ENCODE assay signal across 18 mouse cellular contexts in genomic region chr10:77886007-77886747, GRCm38 (mm10). TPM values are rescaled to one million over a fixed set of nuclear protein-coding genes. Genes with fewer than 3 reads are reported as not detected.
A peak's percentile ranks its signal among the peaks of the same experiment; 100 is the strongest.
DNase-seq lines count a peak whose midpoint lies in the region; ATAC-seq and TF ChIP-seq lines count a peak whose summit lies in the region.
"Had no signal": no experiment of that assay in that cellular context is flagged by ENCODE, and none has a peak within 500 bp of the region (broad histone marks: within the 10 kb centered on the region; RNA-seq: fewer than 3 reads in every experiment).

No protein-coding gene starts in this region.

- H3K27me3 ChIP-seq in hindbrain, embryonic 10.5 days (ENCODE audit: insufficient read depth, poor library complexity, severe bottlenecking) = no peaks in the 10 kb centered on the region
- no peaks in the 10 kb centered on the region for H3K27me3 ChIP-seq in hindbrain, embryonic 13.5 days
- H3K27me3 ChIP-seq: embryonic facial prominence, embryonic 12.5 days; forebrain, embryonic 12.5 days; hindbrain, embryonic 15.5 days; limb, embryonic 13.5 days had no signal

- no peak overlapping the region for H3K27ac ChIP-seq in hindbrain, embryonic 10.5 days
- no peak overlapping the region for H3K27ac ChIP-seq in hindbrain, embryonic 13.5 days
- H3K27ac ChIP-seq: embryonic facial prominence, embryonic 12.5 days; forebrain, embryonic 12.5 days; hindbrain, embryonic 15.5 days; limb, embryonic 13.5 days had no signal

- DNase-seq in hindbrain, embryonic 10.5 days (ENCODE audit: low spot score) = peak; percentile 20
- no peak for DNase-seq in lung, adult 2 months
- DNase-seq in lung, postnatal 14 days = no peak
- peak; percentile 16 for DNase-seq in brain, adult 2 months (ENCODE audit: low read depth, low spot score)
- peak; percentile 43 for DNase-seq in mesoderm, embryonic 11.5 days (ENCODE audit: low read depth, low spot score)
- no peak for DNase-seq in B cell, adult 2 months
- DNase-seq in gastrocnemius, adult 8-10 months (ENCODE audit: low spot score in 2 of 2) = no peak
- DNase-seq: right cerebral cortex, adult 18-20 months had no signal

- H3K4me3 ChIP-seq in hindbrain, embryonic 10.5 days = no peak overlapping the region
- no peak overlapping the region for H3K4me3 ChIP-seq in hindbrain, embryonic 13.5 days
- no peak overlapping the region for H3K4me3 ChIP-seq in lung, adult 2 months (replicated peaks; ENCODE audit: extremely low read depth, low read depth, low read length)
- H3K4me3 ChIP-seq: embryonic facial prominence, embryonic 12.5 days; forebrain, embryonic 12.5 days; hindbrain, embryonic 15.5 days; limb, embryonic 13.5 days had no signal

- H3K9ac ChIP-seq in hindbrain, embryonic 13.5 days = no peak overlapping the region
- H3K9ac ChIP-seq: embryonic facial prominence, embryonic 12.5 days; forebrain, embryonic 12.5 days; hindbrain, embryonic 15.5 days; limb, embryonic 13.5 days had no signal

- H3K36me3 ChIP-seq in hindbrain, embryonic 10.5 days = no peaks in the 10 kb centered on the region
- H3K36me3 ChIP-seq in hindbrain, embryonic 13.5 days = 0 out of 2 replicates have a peak, but pooled peaks cover 2% of the 10 kb centered on the region
- H3K36me3 ChIP-seq: embryonic facial prominence, embryonic 12.5 days; forebrain, embryonic 12.5 days; hindbrain, embryonic 15.5 days; limb, embryonic 13.5 days had no signal

- TF ChIP-seq CTCF in lung, adult 2 months (IDR thresholded peaks at IDR 0.05; ENCODE audit: insufficient read depth, low read length) = peak; percentile 39; the same call in 1 of the 2 replicates

- no peak for TF ChIP-seq POLR2A in lung, adult 2 months (IDR thresholded peaks at IDR 0.05; ENCODE audit: borderline replicate concordance, extremely low read depth, low read depth, low read length)

- WGBS in hindbrain, embryonic 10.5 days = 59% methylated on average over 12 of the region's 12 CpGs
- 56% methylated on average over 12 of the region's 12 CpGs for WGBS in hindbrain, embryonic 13.5 days
- 39% methylated on average over 12 of the region's 12 CpGs for WGBS in lung, adult 2 months

- no peaks in the 10 kb centered on the region for H3K4me1 ChIP-seq in hindbrain, embryonic 10.5 days (replicated peaks)
- no peaks in the 10 kb centered on the region for H3K4me1 ChIP-seq in hindbrain, embryonic 13.5 days (replicated peaks)
- no peaks in the 10 kb centered on the region for H3K4me1 ChIP-seq in lung, adult 2 months (ENCODE audit: control insufficient read depth, insufficient read depth, low read length)
- H3K4me1 ChIP-seq: embryonic facial prominence, embryonic 12.5 days; forebrain, embryonic 12.5 days; hindbrain, embryonic 15.5 days; limb, embryonic 13.5 days had no signal

- H3K9me3 ChIP-seq in hindbrain, embryonic 10.5 days = peaks cover 6% of the 10 kb centered on the region; the same call in 1 of the 2 replicates
- H3K9me3 ChIP-seq in hindbrain, embryonic 13.5 days = no peaks in the 10 kb centered on the region; the same call in 1 of the 2 replicates
- H3K9me3 ChIP-seq: embryonic facial prominence, embryonic 12.5 days; hindbrain, embryonic 15.5 days had no signal

- no peak overlapping the region for H3K4me2 ChIP-seq in hindbrain, embryonic 13.5 days
- H3K4me2 ChIP-seq: embryonic facial prominence, embryonic 12.5 days; forebrain, embryonic 12.5 days; hindbrain, embryonic 15.5 days; limb, embryonic 13.5 days had no signal

- no peak for ATAC-seq in hindbrain, embryonic 13.5 days (ENCODE audit: low FRiP score)

RNA-seq across cellular contexts. Expression of gene Lrrc3, which starts 16.2 kb away (rescaled TPM):
- polyA plus RNA-seq in hindbrain, embryonic 10.5 days (2016; fragmentation: Nextera tagmentation; extraction: Ambion mirVana) = 2.6 and 4.1 TPM in 2 replicates
- polyA plus RNA-seq in hindbrain, embryonic 13.5 days (2015; fragmentation: Nextera tagmentation; extraction: Ambion mirVana) = 12.5 and 14.0 TPM in 2 replicates
- polyA plus RNA-seq in lung, adult 2 months (2012; rRNA removed) = 0.77 and 0.93 TPM in 2 replicates
- under 1 TPM; 0.07 to 0.49 (median 0.08) TPM for total RNA-seq in gastrocnemius, adult 8-10 months (2022)
- total RNA-seq: granulocyte monocyte progenitor cell, adult 5-6 weeks; megakaryocyte progenitor cell, adult 5-6 weeks had no signal

RNA-seq across cellular contexts. Expression of gene Gm3285, which starts 24.4 kb away (rescaled TPM):
- polyA plus RNA-seq in hindbrain, embryonic 10.5 days (2016; fragmentation: Nextera tagmentation; extraction: Ambion mirVana) = not detected in 2 replicates
- not detected in 2 replicates for polyA plus RNA-seq in hindbrain, embryonic 13.5 days (2015; fragmentation: Nextera tagmentation; extraction: Ambion mirVana)
- not detected in 2 replicates for polyA plus RNA-seq in lung, adult 2 months (2012; rRNA removed)
- not detected for total RNA-seq in gastrocnemius, adult 8-10 months (2022)
- total RNA-seq: granulocyte monocyte progenitor cell, adult 5-6 weeks; layer of hippocampus, adult 8-10 months; megakaryocyte progenitor cell, adult 5-6 weeks had no signal
- polyA plus RNA-seq: embryonic facial prominence, embryonic 12.5 days; forebrain, embryonic 12.5 days; hindbrain, embryonic 15.5 days; limb, embryonic 13.5 days; neural tube, embryonic 11.5 days; stomach, embryonic 16.5 days had no signal

RNA-seq across cellular contexts. Expression of gene Gm10318, which starts 33.5 kb away (rescaled TPM):
- not detected in 2 replicates for polyA plus RNA-seq in hindbrain, embryonic 10.5 days (2016; fragmentation: Nextera tagmentation; extraction: Ambion mirVana)
- polyA plus RNA-seq in hindbrain, embryonic 13.5 days (2015; fragmentation: Nextera tagmentation; extraction: Ambion mirVana) = not detected in 2 replicates
- not detected in 2 replicates for polyA plus RNA-seq in lung, adult 2 months (2012; rRNA removed)
- total RNA-seq in gastrocnemius, adult 8-10 months (2022) = not detected
- total RNA-seq: granulocyte monocyte progenitor cell, adult 5-6 weeks; layer of hippocampus, adult 8-10 months; megakaryocyte progenitor cell, adult 5-6 weeks had no signal
- polyA plus RNA-seq: embryonic facial prominence, embryonic 12.5 days; forebrain, embryonic 12.5 days; hindbrain, embryonic 15.5 days; limb, embryonic 13.5 days; neural tube, embryonic 11.5 days; stomach, embryonic 16.5 days had no signal

RNA-seq across cellular contexts. Expression of gene Gm36176, which starts 39.6 kb away (rescaled TPM):
- not detected in 2 replicates for polyA plus RNA-seq in hindbrain, embryonic 10.5 days (2016; fragmentation: Nextera tagmentation; extraction: Ambion mirVana)
- polyA plus RNA-seq in hindbrain, embryonic 13.5 days (2015; fragmentation: Nextera tagmentation; extraction: Ambion mirVana) = not detected in 2 replicates
- not detected in 2 replicates for polyA plus RNA-seq in lung, adult 2 months (2012; rRNA removed)
- not detected for total RNA-seq in gastrocnemius, adult 8-10 months (2022)
- total RNA-seq: granulocyte monocyte progenitor cell, adult 5-6 weeks; layer of hippocampus, adult 8-10 months; megakaryocyte progenitor cell, adult 5-6 weeks had no signal
- polyA plus RNA-seq: embryonic facial prominence, embryonic 12.5 days; forebrain, embryonic 12.5 days; hindbrain, embryonic 15.5 days; limb, embryonic 13.5 days; neural tube, embryonic 11.5 days; stomach, embryonic 16.5 days had no signal

RNA-seq across cellular contexts. Expression of gene Krtap10-10, which starts 50.4 kb away (rescaled TPM):
- not detected in 2 replicates for polyA plus RNA-seq in hindbrain, embryonic 10.5 days (2016; fragmentation: Nextera tagmentation; extraction: Ambion mirVana)
- not detected in 2 replicates for polyA plus RNA-seq in hindbrain, embryonic 13.5 days (2015; fragmentation: Nextera tagmentation; extraction: Ambion mirVana)
- not detected in 2 replicates for polyA plus RNA-seq in lung, adult 2 months (2012; rRNA removed)
- not detected for total RNA-seq in gastrocnemius, adult 8-10 months (2022)
- total RNA-seq: layer of hippocampus, adult 8-10 months; megakaryocyte progenitor cell, adult 5-6 weeks had no signal
- polyA plus RNA-seq: embryonic facial prominence, embryonic 12.5 days; forebrain, embryonic 12.5 days; hindbrain, embryonic 15.5 days; limb, embryonic 13.5 days; neural tube, embryonic 11.5 days; stomach, embryonic 16.5 days had no signal

Comparison
In these comparisons a context has a peak if more than half of its experiments do, and no peak if none do; other contexts are left out.
1. DNase-seq: peak in hindbrain, embryonic 10.5 days (single experiment), brain, adult 2 months (single experiment) and mesoderm, embryonic 11.5 days (single experiment); none in lung, adult 2 months (single experiment), lung, postnatal 14 days (single experiment), B cell, adult 2 months (0 of 2) and gastrocnemius, adult 8-10 months (0 of 2).